Mouse (Mus musculus): Measurements from ENCODE around the gene Chd2. TPM values are rescaled to one million over a fixed set of nuclear protein-coding genes. Genes with fewer than 3 reads are reported as not detected.

Gene Chd2
- polyA plus RNA-seq, 2 experiments = 55.6 to 56.5 TPM

GRCm38 (mm10) chr7:73537634-73538423, 3.8 kb downstream of the Chd2 start:
- peak; percentile 98 for DNase-seq (ENCODE audit: low spot score)
- peak overlapping the region; percentile 71 for H3K9ac ChIP-seq (ENCODE audit: low read depth, low read length, severe bottlenecking)

GRCm38 (mm10) chr7:73537228-73537627, 4.4 kb downstream of the Chd2 start:
- H3K9me3 ChIP-seq (ENCODE audit: control insufficient read depth, low read length) = no peaks in the 10 kb centered on the region
- H3K4me3 ChIP-seq (replicated peaks; ENCODE audit: low read length) = peak overlapping the region; percentile 38
- peaks cover 18% of the 10 kb centered on the region for H3K4me1 ChIP-seq (ENCODE audit: control insufficient read depth, insufficient read depth, low read length)
- no peak for TF ChIP-seq POLR2A (IDR thresholded peaks at IDR 0.05; ENCODE audit: borderline replicate concordance, extremely low read depth, insufficient read depth, insufficient read length)
- no peaks in the 10 kb centered on the region for H3K27me3 ChIP-seq (ENCODE audit: control insufficient read depth, insufficient read depth, low read length)
- peak overlapping the region; percentile 59 for H3K27ac ChIP-seq (replicated peaks; ENCODE audit: low read depth, low read length)
- H3K4me2 ChIP-seq (replicated peaks; ENCODE audit: low read depth, low read length, severe bottlenecking) = peak overlapping the region; percentile 70
- peaks cover 22% of the 10 kb centered on the region for H3K36me3 ChIP-seq (ENCODE audit: control insufficient read depth, insufficient read depth, low read length)
- DNase-seq (ENCODE audit: low spot score) = no peak
- peak overlapping the region; percentile 71 for H3K9ac ChIP-seq (ENCODE audit: low read depth, low read length, severe bottlenecking)
- ATAC-seq (ENCODE audit: low FRiP score, low read depth) = no peak
- WGBS = 17% methylated on average over 10 of the region's 10 CpGs

More at GRCm38 (mm10) chr7:73537634-73538423, 3.8 kb downstream of the Chd2 start:
- Histone ChIP-seq H3K27ac (replicated peaks; ENCODE audit: low read depth, low read length) (peak overlapping the region; percentile 94), H3K27me3 (ENCODE audit: control insufficient read depth, insufficient read depth, low read length) (no peaks in the 10 kb centered on the region), H3K4me3 (replicated peaks; ENCODE audit: low read length) (peak overlapping the region; percentile 38), H3K36me3 (ENCODE audit: control insufficient read depth, insufficient read depth, low read length) (peaks cover 21% of the 10 kb centered on the region), H3K9me3 (ENCODE audit: control insufficient read depth, low read length) (no peaks in the 10 kb centered on the region), H3K4me2 (replicated peaks; ENCODE audit: low read depth, low read length, severe bottlenecking) (peak overlapping the region; percentile 70), H3K4me1 (ENCODE audit: control insufficient read depth, insufficient read depth, low read length) (peaks cover 18% of the 10 kb centered on the region)
- ATAC-seq (ENCODE audit: low FRiP score, low read depth) = peak; percentile 96
- WGBS = under 1% methylated on average over 46 of the region's 46 CpGs
- peak; percentile 79; the same call in 1 of the 2 replicates for TF ChIP-seq POLR2A (IDR thresholded peaks at IDR 0.05; ENCODE audit: borderline replicate concordance, extremely low read depth, insufficient read depth, insufficient read length)

- peaks cover 23% of the 10 kb centered on the region for H3K4me1 ChIP-seq (ENCODE audit: control insufficient read depth, insufficient read depth, low read length)
- peak overlapping the region; percentile 71; the same call in 1 of the 2 replicates for H3K9ac ChIP-seq (ENCODE audit: low read depth, low read length, severe bottlenecking)
- H3K36me3 ChIP-seq (ENCODE audit: control insufficient read depth, insufficient read depth, low read length) = peaks cover 26% of the 10 kb centered on the region
- peak overlapping the region; percentile 38 for H3K4me3 ChIP-seq (replicated peaks; ENCODE audit: low read length)
- no peaks in the 10 kb centered on the region for H3K9me3 ChIP-seq (ENCODE audit: control insufficient read depth, low read length)
- no peak for TF ChIP-seq POLR2A (IDR thresholded peaks at IDR 0.05; ENCODE audit: borderline replicate concordance, extremely low read depth, insufficient read depth, insufficient read length)
- H3K27ac ChIP-seq (replicated peaks; ENCODE audit: low read depth, low read length) = no peak overlapping the region
- DNase-seq (ENCODE audit: low spot score) = no peak
- no peaks in the 10 kb centered on the region for H3K27me3 ChIP-seq (ENCODE audit: control insufficient read depth, insufficient read depth, low read length)
- H3K4me2 ChIP-seq (replicated peaks; ENCODE audit: low read depth, low read length, severe bottlenecking) = peak overlapping the region; percentile 70
- ATAC-seq (ENCODE audit: low FRiP score, low read depth) = no peak
- WGBS = 74% methylated on average over 2 of the region's 2 CpGs
Observed at GRCm38 (mm10) chr7:73536579-73536978, 5.1 kb downstream of the Chd2 start.

GRCm38 (mm10) chr7:73535861-73536200, 5.8 kb downstream of the Chd2 start:
- Histone ChIP-seq H3K4me2 (replicated peaks; ENCODE audit: low read depth, low read length, severe bottlenecking) (no peak overlapping the region), H3K27ac (replicated peaks; ENCODE audit: low read depth, low read length) (no peak overlapping the region), H3K4me1 (ENCODE audit: control insufficient read depth, insufficient read depth, low read length) (peaks cover 23% of the 10 kb centered on the region), H3K27me3 (ENCODE audit: control insufficient read depth, insufficient read depth, low read length) (no peaks in the 10 kb centered on the region), H3K4me3 (replicated peaks; ENCODE audit: low read length) (no peak overlapping the region), H3K36me3 (ENCODE audit: control insufficient read depth, insufficient read depth, low read length) (peaks cover 29% of the 10 kb centered on the region), H3K9ac (ENCODE audit: low read depth, low read length, severe bottlenecking) (no peak overlapping the region), H3K9me3 (ENCODE audit: control insufficient read depth, low read length) (no peaks in the 10 kb centered on the region)
- 74% methylated on average over 4 of the region's 4 CpGs for WGBS
- no peak for DNase-seq (ENCODE audit: low spot score)
- TF ChIP-seq POLR2A (IDR thresholded peaks at IDR 0.05; ENCODE audit: borderline replicate concordance, extremely low read depth, insufficient read depth, insufficient read length) = no peak
- ATAC-seq (ENCODE audit: low FRiP score, low read depth) = no peak

- no peaks in the 10 kb centered on the region for H3K9me3 ChIP-seq (ENCODE audit: control insufficient read depth, low read length)
- 73% methylated on average over 2 of the region's 2 CpGs for WGBS
- H3K27me3 ChIP-seq (ENCODE audit: control insufficient read depth, insufficient read depth, low read length) = no peaks in the 10 kb centered on the region
- ATAC-seq (ENCODE audit: low FRiP score, low read depth) = no peak
- H3K27ac ChIP-seq (replicated peaks; ENCODE audit: low read depth, low read length) = no peak overlapping the region
- no peak overlapping the region for H3K4me2 ChIP-seq (replicated peaks; ENCODE audit: low read depth, low read length, severe bottlenecking)
- no peak overlapping the region for H3K9ac ChIP-seq (ENCODE audit: low read depth, low read length, severe bottlenecking)
- H3K4me3 ChIP-seq (replicated peaks; ENCODE audit: low read length) = no peak overlapping the region
- no peak for TF ChIP-seq POLR2A (IDR thresholded peaks at IDR 0.05; ENCODE audit: borderline replicate concordance, extremely low read depth, insufficient read depth, insufficient read length)
- peaks cover 28% of the 10 kb centered on the region for H3K36me3 ChIP-seq (ENCODE audit: control insufficient read depth, insufficient read depth, low read length)
- peaks cover 23% of the 10 kb centered on the region for H3K4me1 ChIP-seq (ENCODE audit: control insufficient read depth, insufficient read depth, low read length)
- no peak for DNase-seq (ENCODE audit: low spot score)
Observed at GRCm38 (mm10) chr7:73534937-73535860, 6.4 kb downstream of the Chd2 start.

All from limb, embryonic 14.5 days (tissue).